In genomic region chr7:30216723-30217151, GRCm38 (mm10) we compare ENCODE assay signal across 8 mouse cellular contexts. TPM values are rescaled to one million over a fixed set of nuclear protein-coding genes. Genes with fewer than 3 reads are reported as not detected.
DNase-seq lines count a peak whose midpoint lies in the region; TF ChIP-seq lines count a peak whose summit lies in the region.

No protein-coding gene starts in this region.

- peak; percentile 85 for DNase-seq in Muller cell, postnatal 12 days (ENCODE audit: inconsistent ontology term)
- peak; percentile 81 for DNase-seq in c-Kit-positive CD71-negative TER-119-negative erythroid progenitor cells, embryonic 14.5 days (ENCODE audit: low read depth)
- peak; percentile 87 for DNase-seq in forebrain, embryonic 10.5 days (ENCODE audit: extremely low spot score, low spot score)
- DNase-seq in heart, postnatal 36 days: peak; percentile 77 to 87
- DNase-seq in layer of hippocampus, adult 2 months (ENCODE audit: low spot score in 2 of 2): peak; percentile 71 to 76
- DNase-seq in lung, postnatal 10 days: peak; percentile 80
- peak; percentile 83 for DNase-seq in retina, adult 2 months (ENCODE audit: low read depth, low spot score)
- DNase-seq in thymus, postnatal 4 days: peak; percentile 89

- peak; percentile 90 for TF ChIP-seq CTCF in layer of hippocampus, adult 2 months (conservative IDR thresholded peaks at IDR 0.05)

- H3K4me1 ChIP-seq in forebrain, embryonic 10.5 days: peaks cover 20% of the 10 kb centered on the region

- peak overlapping the region; percentile 73 for H3K27ac ChIP-seq in forebrain, embryonic 10.5 days
- peak overlapping the region; percentile 79 for H3K27ac ChIP-seq in layer of hippocampus, adult 2 months

- H3K27me3 ChIP-seq in forebrain, embryonic 10.5 days (ENCODE audit: poor library complexity, severe bottlenecking): no peaks in the 10 kb centered on the region

- peak overlapping the region; percentile 36 for H3K4me3 ChIP-seq in forebrain, embryonic 10.5 days
- H3K4me3 ChIP-seq in layer of hippocampus, adult 2 months: peak overlapping the region; percentile 36; the same call in 1 of the 2 replicates

- no peaks in the 10 kb centered on the region for H3K36me3 ChIP-seq in forebrain, embryonic 10.5 days (replicated peaks)

- WGBS in forebrain, embryonic 10.5 days: under 1% methylated on average over 16 of the region's 16 CpGs

- intact Hi-C loops in heart, postnatal 36 days (cut with DNase I): loop anchor here (5.0 kb wide), 1 partner anchor 34 kb away; the partner anchor contains the start of gene Cox7a1

- H3K9me3 ChIP-seq in forebrain, embryonic 10.5 days: no peaks in the 10 kb centered on the region

RNA-seq across cellular contexts. Expression of gene Polr2i, which starts 15.0 kb away (rescaled TPM):
- 163 and 169 TPM in 2 replicates for polyA plus RNA-seq in forebrain, embryonic 10.5 days (2016; fragmentation: Nextera tagmentation; extraction: Ambion mirVana)
- total RNA-seq in heart, postnatal 36 days (2021): 10 to 100 TPM; 52.3 to 59.5 TPM
- 10 to 100 TPM; 59.6 to 59.8 TPM for total RNA-seq in layer of hippocampus, adult 2 months (2021)

RNA-seq across cellular contexts. Expression of gene Tbcb, which starts 15.3 kb away (rescaled TPM):
- 248 and 257 TPM in 2 replicates for polyA plus RNA-seq in forebrain, embryonic 10.5 days (2016; fragmentation: Nextera tagmentation; extraction: Ambion mirVana)
- total RNA-seq in heart, postnatal 36 days (2021): 10 to 100 TPM; 58.8 to 61.7 TPM
- total RNA-seq in layer of hippocampus, adult 2 months (2021): 100 to 1,000 TPM; 113 to 116 TPM

RNA-seq across cellular contexts. Expression of gene Capns1, which starts 18.1 kb away (rescaled TPM):
- 45.9 and 51.2 TPM in 2 replicates for polyA plus RNA-seq in forebrain, embryonic 10.5 days (2016; fragmentation: Nextera tagmentation; extraction: Ambion mirVana)
- 100 to 1,000 TPM; 289 to 298 TPM for total RNA-seq in heart, postnatal 36 days (2021)
- 100 to 1,000 TPM; 213 to 224 TPM for total RNA-seq in layer of hippocampus, adult 2 months (2021)

RNA-seq across cellular contexts. Expression of gene Ovol3, which starts 18.8 kb away (rescaled TPM):
- not detected in 2 replicates for polyA plus RNA-seq in forebrain, embryonic 10.5 days (2016; fragmentation: Nextera tagmentation; extraction: Ambion mirVana)
- not detected for total RNA-seq in heart, postnatal 36 days (2021)
- not detected for total RNA-seq in layer of hippocampus, adult 2 months (2021)

RNA-seq across cellular contexts. Expression of gene Cox7a1, which starts 32.8 kb away (rescaled TPM):
- 4.0 and 4.5 TPM in 2 replicates for polyA plus RNA-seq in forebrain, embryonic 10.5 days (2016; fragmentation: Nextera tagmentation; extraction: Ambion mirVana)
- total RNA-seq in heart, postnatal 36 days (2021): 1,000 to 10,000 TPM; 2,810 to 3,153 TPM
- total RNA-seq in layer of hippocampus, adult 2 months (2021): 1 to 10 TPM; 3.5 to 5.9 TPM

Comparison
In these comparisons a context has a peak if more than half of its experiments do, and no peak if none do; other contexts are left out.
1. Peak in every context shown above with its lines: DNase-seq, H3K4me3 ChIP-seq and H3K27ac ChIP-seq.